Mouse (Mus musculus): ENCODE measurements around the gene Gfy. TPM values are rescaled to one million over a fixed set of nuclear protein-coding genes. Genes with fewer than 3 reads are reported as not detected.

Gfy gene
- polyA plus RNA-seq, 1 experiment from 2014 or later = 0.29 TPM

GRCm38 (mm10) chr7:45151303-45151702 lies 28.1 kb downstream of the Gfy start:
- H3K27me3 ChIP-seq (replicated peaks; ENCODE audit: low read depth, poor library complexity, severe bottlenecking) = no peaks in the 10 kb centered on the region
- H3K36me3 ChIP-seq (replicated peaks) = peaks cover 35% of the 10 kb centered on the region
- peak overlapping the region; percentile 75; the same call in 1 of the 2 replicates for H3K27ac ChIP-seq (replicated peaks)
- H3K4me1 ChIP-seq = peaks cover 45% of the 10 kb centered on the region
- WGBS = 49% methylated on average over 11 of the region's 11 CpGs
- no peaks in the 10 kb centered on the region for H3K9me3 ChIP-seq
- peak; percentile 48 for DNase-seq (ENCODE audit: low spot score)
- H3K4me3 ChIP-seq = no peak overlapping the region

- Histone ChIP-seq H3K4me3 (0 out of 2 replicates have a peak overlapping the region, but pooled peaks have one; percentile 8), H3K9me3 (no peaks in the 10 kb centered on the region), H3K4me1 (peaks cover 45% of the 10 kb centered on the region), H3K36me3 (replicated peaks) (peaks cover 42% of the 10 kb centered on the region), H3K27me3 (replicated peaks; ENCODE audit: low read depth, poor library complexity, severe bottlenecking) (no peaks in the 10 kb centered on the region), H3K27ac (replicated peaks) (peak overlapping the region; percentile 75)
- DNase-seq (ENCODE audit: low spot score) = no peak
- WGBS = 53% methylated on average over 4 of the region's 4 CpGs
Observed at GRCm38 (mm10) chr7:45150321-45150720, 29.0 kb downstream of the Gfy start.

- Histone ChIP-seq H3K36me3 (replicated peaks) (peaks cover 50% of the 10 kb centered on the region), H3K9me3 (no peaks in the 10 kb centered on the region), H3K4me3 (no peak overlapping the region), H3K4me1 (peaks cover 37% of the 10 kb centered on the region), H3K27ac (replicated peaks) (peak overlapping the region; percentile 54; the same call in 1 of the 2 replicates), H3K27me3 (replicated peaks; ENCODE audit: low read depth, poor library complexity, severe bottlenecking) (no peaks in the 10 kb centered on the region)
- no peak for DNase-seq (ENCODE audit: low spot score)
- 49% methylated on average over 6 of the region's 6 CpGs for WGBS
Observed at GRCm38 (mm10) chr7:45149545-45149944, 29.8 kb downstream of the Gfy start.

- peaks cover 37% of the 10 kb centered on the region for H3K4me1 ChIP-seq
- H3K9me3 ChIP-seq = no peaks in the 10 kb centered on the region
- WGBS = 58% methylated on average over 4 of the region's 4 CpGs
- H3K36me3 ChIP-seq (replicated peaks) = peaks cover 59% of the 10 kb centered on the region
- H3K4me3 ChIP-seq = no peak overlapping the region
- no peak for DNase-seq (ENCODE audit: low spot score)
- no peaks in the 10 kb centered on the region for H3K27me3 ChIP-seq (replicated peaks; ENCODE audit: low read depth, poor library complexity, severe bottlenecking)
- no peak overlapping the region for H3K27ac ChIP-seq (replicated peaks)
Observed at GRCm38 (mm10) chr7:45148534-45149098, 30.8 kb downstream of the Gfy start.

GRCm38 (mm10) chr7:45147899-45148298 lies 31.5 kb downstream of the Gfy start:
- no peak for DNase-seq (ENCODE audit: low spot score)
- no peak overlapping the region for H3K4me3 ChIP-seq
- H3K27me3 ChIP-seq (replicated peaks; ENCODE audit: low read depth, poor library complexity, severe bottlenecking) = no peaks in the 10 kb centered on the region
- WGBS = 91% methylated on average over 11 of the region's 11 CpGs
- H3K27ac ChIP-seq (replicated peaks) = no peak overlapping the region
- H3K36me3 ChIP-seq (replicated peaks) = peaks cover 66% of the 10 kb centered on the region
- peaks cover 33% of the 10 kb centered on the region for H3K4me1 ChIP-seq
- no peaks in the 10 kb centered on the region for H3K9me3 ChIP-seq

GRCm38 (mm10) chr7:45147267-45147666 lies 32.1 kb downstream of the Gfy start:
- Histone ChIP-seq H3K4me3 (no peak overlapping the region), H3K9me3 (no peaks in the 10 kb centered on the region), H3K27ac (replicated peaks) (no peak overlapping the region), H3K27me3 (replicated peaks; ENCODE audit: low read depth, poor library complexity, severe bottlenecking) (no peaks in the 10 kb centered on the region), H3K36me3 (replicated peaks) (peaks cover 72% of the 10 kb centered on the region), H3K4me1 (peaks cover 33% of the 10 kb centered on the region)
- 93% methylated on average over 11 of the region's 11 CpGs for WGBS
- DNase-seq (ENCODE audit: low spot score) = no peak

- Histone ChIP-seq H3K27ac (replicated peaks) (no peak overlapping the region), H3K4me1 (peaks cover 16% of the 10 kb centered on the region), H3K9me3 (no peaks in the 10 kb centered on the region), H3K4me3 (0 out of 2 replicates have a peak overlapping the region, but pooled peaks have one; percentile 11), H3K27me3 (replicated peaks; ENCODE audit: low read depth, poor library complexity, severe bottlenecking) (no peaks in the 10 kb centered on the region), H3K36me3 (replicated peaks) (peaks cover 84% of the 10 kb centered on the region)
- no peak for DNase-seq (ENCODE audit: low spot score)
- 92% methylated on average over 8 of the region's 8 CpGs for WGBS
Observed at GRCm38 (mm10) chr7:45145460-45145859, 33.9 kb downstream of the Gfy start.

GRCm38 (mm10) chr7:45144368-45145174 lies 34.8 kb downstream of the Gfy start:
- Histone ChIP-seq H3K4me1 (peaks cover 11% of the 10 kb centered on the region), H3K27ac (replicated peaks) (no peak overlapping the region), H3K9me3 (no peaks in the 10 kb centered on the region), H3K4me3 (peak overlapping the region; percentile 11; the same call in 1 of the 2 replicates), H3K36me3 (replicated peaks) (peaks cover 83% of the 10 kb centered on the region), H3K27me3 (replicated peaks; ENCODE audit: low read depth, poor library complexity, severe bottlenecking) (no peaks in the 10 kb centered on the region)
- DNase-seq (ENCODE audit: low spot score) = no peak
- WGBS = 91% methylated on average over 13 of the region's 13 CpGs

GRCm38 (mm10) chr7:45141914-45142313 lies 37.5 kb downstream of the Gfy start:
- Histone ChIP-seq H3K27me3 (replicated peaks; ENCODE audit: low read depth, poor library complexity, severe bottlenecking) (peaks cover 8% of the 10 kb centered on the region), H3K4me3 (no peak overlapping the region), H3K36me3 (replicated peaks) (peaks cover 58% of the 10 kb centered on the region), H3K27ac (replicated peaks) (no peak overlapping the region), H3K4me1 (peaks cover 4% of the 10 kb centered on the region; the same call in 1 of the 2 replicates), H3K9me3 (no peaks in the 10 kb centered on the region)
- no peak for DNase-seq (ENCODE audit: low spot score)
- WGBS = 88% methylated on average over 5 of the region's 5 CpGs

- Histone ChIP-seq H3K36me3 (replicated peaks) (peaks cover 52% of the 10 kb centered on the region), H3K27me3 (replicated peaks; ENCODE audit: low read depth, poor library complexity, severe bottlenecking) (peaks cover 13% of the 10 kb centered on the region), H3K9me3 (no peaks in the 10 kb centered on the region), H3K4me3 (no peak overlapping the region), H3K4me1 (peaks cover 4% of the 10 kb centered on the region; the same call in 1 of the 2 replicates), H3K27ac (replicated peaks) (no peak overlapping the region)
- no peak for DNase-seq (ENCODE audit: low spot score)
- 87% methylated on average over 3 of the region's 3 CpGs for WGBS
Observed at GRCm38 (mm10) chr7:45141319-45141718, 38.0 kb downstream of the Gfy start.

- Histone ChIP-seq H3K27me3 (replicated peaks; ENCODE audit: low read depth, poor library complexity, severe bottlenecking) (peaks cover 24% of the 10 kb centered on the region), H3K9me3 (no peaks in the 10 kb centered on the region), H3K4me3 (no peak overlapping the region), H3K4me1 (peaks cover 13% of the 10 kb centered on the region), H3K36me3 (replicated peaks) (peaks cover 40% of the 10 kb centered on the region), H3K27ac (replicated peaks) (no peak overlapping the region)
- WGBS = 77% methylated on average over 8 of the region's 8 CpGs
- DNase-seq (ENCODE audit: low spot score) = no peak
Observed at GRCm38 (mm10) chr7:45139904-45140723, 39.3 kb downstream of the Gfy start.

GRCm38 (mm10) chr7:45138403-45138802 lies 41.0 kb downstream of the Gfy start:
- Histone ChIP-seq H3K4me1 (peaks cover 24% of the 10 kb centered on the region), H3K9me3 (no peaks in the 10 kb centered on the region), H3K27ac (replicated peaks) (no peak overlapping the region), H3K36me3 (replicated peaks) (peaks cover 22% of the 10 kb centered on the region), H3K4me3 (no peak overlapping the region), H3K27me3 (replicated peaks; ENCODE audit: low read depth, poor library complexity, severe bottlenecking) (peaks cover 33% of the 10 kb centered on the region)
- WGBS = 88% methylated on average over 1 of the region's 1 CpGs
- DNase-seq (ENCODE audit: low spot score) = no peak
